16 mouse cellular contexts compared by ENCODE assay signal in genomic region chr3:24630032-24630431, GRCm38 (mm10).
DNase-seq lines count a peak whose midpoint lies in the region; ATAC-seq and TF ChIP-seq lines count a peak whose summit lies in the region.
"Had no signal": no experiment of that assay in that cellular context is flagged by ENCODE, and none has a peak within 500 bp of the region (broad histone marks: within the 10 kb centered on the region; RNA-seq: fewer than 3 reads in every experiment).

No protein-coding gene starts in this region.

- no peak overlapping the region for H3K27ac ChIP-seq in intestine, embryonic 15.5 days
- no peak overlapping the region for H3K27ac ChIP-seq in intestine, postnatal 0 days (ENCODE audit: low read depth, low read length)
- H3K27ac ChIP-seq in embryonic facial prominence, embryonic 14.5 days (replicated peaks; ENCODE audit: low read depth, low read length) = no peak overlapping the region
- H3K27ac ChIP-seq: embryonic facial prominence, embryonic 13.5 days; hindbrain, embryonic 13.5 days; liver, embryonic 15.5 days had no signal

- H3K36me3 ChIP-seq in intestine, embryonic 15.5 days = no peaks in the 10 kb centered on the region
- no peaks in the 10 kb centered on the region for H3K36me3 ChIP-seq in intestine, postnatal 0 days (ENCODE audit: control insufficient read depth, insufficient read depth)
- no peaks in the 10 kb centered on the region for H3K36me3 ChIP-seq in embryonic facial prominence, embryonic 14.5 days (ENCODE audit: control insufficient read depth, insufficient read depth, low read length)
- H3K36me3 ChIP-seq: embryonic facial prominence, embryonic 13.5 days; hindbrain, embryonic 13.5 days; liver, embryonic 15.5 days had no signal

- H3K9me3 ChIP-seq in intestine, embryonic 15.5 days = no peaks in the 10 kb centered on the region
- no peaks in the 10 kb centered on the region for H3K9me3 ChIP-seq in intestine, postnatal 0 days (ENCODE audit: control insufficient read depth)
- H3K9me3 ChIP-seq in embryonic facial prominence, embryonic 14.5 days (ENCODE audit: control insufficient read depth, low read length) = no peaks in the 10 kb centered on the region
- H3K9me3 ChIP-seq: embryonic facial prominence, embryonic 13.5 days; hindbrain, embryonic 13.5 days; liver, embryonic 15.5 days had no signal

- 29% methylated on average over 1 of the region's 1 CpGs for WGBS in intestine, embryonic 15.5 days
- 52% methylated on average over 1 of the region's 1 CpGs for WGBS in intestine, postnatal 0 days
- WGBS in embryonic facial prominence, embryonic 14.5 days = 4% methylated on average over 1 of the region's 1 CpGs

- peak; percentile 14 for DNase-seq in lung, postnatal 10 days
- DNase-seq in lung, postnatal 4 days = no peak
- peak; percentile 83 for DNase-seq in embryonic facial prominence, embryonic 14.5 days (ENCODE audit: low spot score)
- no peak for DNase-seq in urinary bladder, postnatal 10 days (ENCODE audit: low spot score)
- no peak for DNase-seq in frontal cortex, postnatal 25 days (ENCODE audit: low spot score in 2 of 2)
- DNase-seq: cerebellum, adult 11 months; kidney, postnatal 4 days; right cerebral cortex, postnatal 14 days; thymus, postnatal 25 days had no signal

- H3K27me3 ChIP-seq in intestine, embryonic 15.5 days (replicated peaks) = no peaks in the 10 kb centered on the region
- no peaks in the 10 kb centered on the region for H3K27me3 ChIP-seq in intestine, postnatal 0 days (replicated peaks; ENCODE audit: control insufficient read depth, insufficient read depth, low read length)
- no peaks in the 10 kb centered on the region for H3K27me3 ChIP-seq in embryonic facial prominence, embryonic 14.5 days (replicated peaks; ENCODE audit: control insufficient read depth, insufficient read depth, low read length)
- H3K27me3 ChIP-seq: embryonic facial prominence, embryonic 13.5 days; hindbrain, embryonic 13.5 days; liver, embryonic 15.5 days had no signal

- no peak overlapping the region for H3K4me2 ChIP-seq in intestine, embryonic 15.5 days (replicated peaks)
- no peak overlapping the region for H3K4me2 ChIP-seq in intestine, postnatal 0 days (replicated peaks; ENCODE audit: low read depth)
- H3K4me2 ChIP-seq in embryonic facial prominence, embryonic 14.5 days (ENCODE audit: low read depth, low read length) = no peak overlapping the region
- H3K4me2 ChIP-seq: embryonic facial prominence, embryonic 13.5 days; heart, embryonic 11.5 days; hindbrain, embryonic 13.5 days; liver, embryonic 15.5 days had no signal

- TF ChIP-seq CTCF in intestine, postnatal 0 days (IDR thresholded peaks at IDR 0.05; ENCODE audit: low read depth) = no peak

- no peaks in the 10 kb centered on the region for H3K4me1 ChIP-seq in intestine, embryonic 15.5 days (replicated peaks)
- no peaks in the 10 kb centered on the region for H3K4me1 ChIP-seq in intestine, postnatal 0 days (replicated peaks; ENCODE audit: control insufficient read depth, insufficient read depth, low read length)
- H3K4me1 ChIP-seq in embryonic facial prominence, embryonic 14.5 days (ENCODE audit: control insufficient read depth, insufficient read depth, low read length) = no peaks in the 10 kb centered on the region
- H3K4me1 ChIP-seq: embryonic facial prominence, embryonic 13.5 days; hindbrain, embryonic 13.5 days; liver, embryonic 15.5 days had no signal

- no peak overlapping the region for H3K4me3 ChIP-seq in intestine, embryonic 15.5 days (replicated peaks)
- H3K4me3 ChIP-seq in intestine, postnatal 0 days (ENCODE audit: low read depth, low read length) = no peak overlapping the region
- no peak overlapping the region for H3K4me3 ChIP-seq in embryonic facial prominence, embryonic 14.5 days (ENCODE audit: low read depth, low read length)
- H3K4me3 ChIP-seq: embryonic facial prominence, embryonic 13.5 days; hindbrain, embryonic 13.5 days; liver, embryonic 15.5 days had no signal

- peak; percentile 58 for ATAC-seq in intestine, embryonic 15.5 days
- no peak for ATAC-seq in intestine, postnatal 0 days
- ATAC-seq in embryonic facial prominence, embryonic 14.5 days (ENCODE audit: low read depth) = peak; percentile 79; the same call in 1 of the 2 replicates
- ATAC-seq: midbrain, embryonic 16.5 days had no signal

- H3K9ac ChIP-seq in intestine, embryonic 15.5 days = no peak overlapping the region
- H3K9ac ChIP-seq in intestine, postnatal 0 days (ENCODE audit: low read depth, low read length) = no peak overlapping the region
- H3K9ac ChIP-seq in embryonic facial prominence, embryonic 14.5 days (ENCODE audit: low read depth, low read length) = no peak overlapping the region
- H3K9ac ChIP-seq: embryonic facial prominence, embryonic 13.5 days; hindbrain, embryonic 13.5 days; liver, embryonic 15.5 days had no signal

Comparison
In these comparisons a context has a peak if more than half of its experiments do, and no peak if none do; other contexts are left out.
1. DNase-seq: peak in lung, postnatal 10 days (single experiment) and embryonic facial prominence, embryonic 14.5 days (single experiment); none in lung, postnatal 4 days (0 of 2), urinary bladder, postnatal 10 days (single experiment) and frontal cortex, postnatal 25 days (0 of 2).